Mouse (Mus musculus) cerebellum, adult 9-10 months (tissue): ENCODE measurements around the gene Zfp366.

Experiments
- DNase-seq: peaks from one replicate; pipeline ENCODE4 v3.0.0; 2022

Zfp366 gene

DNA sequence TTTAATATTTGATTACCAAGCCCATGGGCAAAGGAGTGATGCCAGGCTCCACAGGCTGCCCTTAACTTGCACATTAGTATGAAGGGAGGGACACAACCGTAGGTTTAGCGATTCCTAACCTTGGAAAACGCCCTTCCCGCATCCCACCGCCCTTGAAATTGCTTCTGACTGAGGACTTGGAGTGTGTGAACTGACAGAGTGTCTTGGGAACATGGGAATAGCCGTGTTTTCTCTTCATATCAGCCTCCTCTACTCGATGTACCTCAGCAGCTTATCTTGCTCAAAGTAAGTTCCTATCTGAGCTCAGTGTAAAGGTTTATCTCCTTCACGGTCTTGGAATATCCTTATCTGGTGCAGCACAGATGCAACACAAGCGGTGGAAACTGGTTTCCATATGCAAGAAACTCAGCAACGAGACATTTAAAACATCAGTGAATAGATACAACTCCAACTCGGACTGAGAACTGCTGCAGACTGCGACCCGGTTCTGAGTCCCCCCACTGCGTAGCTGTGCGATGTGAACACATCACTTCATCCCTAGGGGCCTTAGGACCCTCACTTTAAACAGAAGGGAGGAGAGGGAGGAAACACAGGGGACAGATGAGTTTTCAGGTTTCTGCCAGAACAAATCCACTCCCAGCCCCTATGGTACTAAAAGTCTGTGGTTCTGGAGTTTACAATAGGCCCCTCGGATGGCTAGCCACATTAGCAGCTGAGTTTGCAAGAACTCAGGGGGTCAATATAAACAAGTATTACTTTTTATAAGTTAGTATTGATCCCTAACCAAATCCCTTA is 43.0 kb downstream of the Zfp366 start:
- DNase-seq = no peak

DNA sequence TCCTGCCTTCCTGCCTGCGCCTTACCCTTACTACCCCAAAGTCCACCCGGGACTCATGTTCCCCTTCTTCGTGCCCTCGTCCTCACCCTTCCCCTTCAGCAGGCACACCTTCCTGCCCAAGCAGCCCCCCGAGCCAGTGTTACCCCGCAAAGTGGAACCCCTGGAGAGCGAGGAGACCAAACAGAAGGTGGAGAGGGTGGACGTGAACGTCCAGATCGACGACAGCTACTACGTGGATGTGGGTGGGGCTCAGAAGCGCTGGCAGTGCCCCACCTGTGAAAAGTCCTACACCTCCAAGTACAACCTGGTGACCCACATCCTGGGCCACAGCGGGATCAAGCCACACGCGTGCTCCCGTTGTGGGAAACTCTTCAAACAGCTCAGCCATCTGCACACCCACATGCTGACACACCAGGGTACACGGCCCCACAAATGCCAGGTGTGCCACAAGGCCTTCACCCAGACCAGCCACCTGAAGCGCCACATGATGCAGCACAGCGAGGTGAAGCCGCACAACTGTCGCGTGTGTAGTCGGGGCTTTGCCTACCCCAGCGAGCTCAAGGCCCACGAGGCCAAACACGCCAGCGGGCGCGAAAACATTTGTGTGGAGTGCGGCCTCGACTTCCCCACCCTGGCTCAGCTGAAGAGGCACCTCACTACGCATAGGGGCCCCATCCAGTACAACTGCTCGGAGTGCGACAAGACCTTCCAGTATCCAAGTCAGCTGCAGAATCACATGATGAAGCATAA is 44.4 kb downstream of the Zfp366 start:
- DNase-seq = no peak

DNA sequence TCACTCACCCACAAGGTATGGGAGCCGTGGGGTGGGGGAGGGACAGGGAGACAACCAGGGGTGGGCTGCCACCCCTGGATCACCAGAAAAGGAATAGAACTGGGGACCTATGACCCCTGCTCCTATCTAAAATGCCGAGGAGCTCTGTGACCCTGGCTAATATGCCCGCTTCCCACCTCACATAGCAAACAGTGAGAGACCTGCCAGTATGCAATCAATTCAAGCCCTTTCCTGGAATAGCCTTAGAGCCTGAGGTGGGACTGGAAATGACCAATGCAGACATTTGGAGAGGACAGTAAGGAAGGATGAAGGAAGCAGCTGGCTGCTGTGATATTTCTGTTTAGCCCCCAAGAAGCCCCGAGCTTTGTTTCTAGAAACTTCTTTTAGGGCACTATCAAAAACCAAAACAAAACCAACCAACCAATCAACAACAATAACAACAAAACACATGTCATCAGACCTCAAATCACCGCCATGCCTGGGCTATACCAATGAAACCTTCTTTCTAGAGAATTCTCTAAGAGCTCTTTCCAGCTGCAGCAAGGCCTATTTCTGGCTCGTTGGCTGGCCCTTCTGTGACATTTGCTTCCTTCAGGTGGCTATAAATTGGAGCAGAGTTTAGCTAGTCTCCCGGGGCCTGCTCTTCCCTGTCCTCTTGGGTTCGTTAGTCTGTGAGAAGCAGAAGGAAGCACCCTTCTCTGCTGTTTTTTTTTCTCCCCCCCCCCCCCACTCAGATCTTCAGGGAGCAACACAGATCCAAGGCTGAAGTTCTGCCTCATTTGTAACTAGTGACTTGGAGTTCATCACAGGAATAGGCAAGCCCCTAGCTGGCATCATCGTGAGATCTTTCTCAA is 45.2 kb downstream of the Zfp366 start:
- DNase-seq = no peak

DNA sequence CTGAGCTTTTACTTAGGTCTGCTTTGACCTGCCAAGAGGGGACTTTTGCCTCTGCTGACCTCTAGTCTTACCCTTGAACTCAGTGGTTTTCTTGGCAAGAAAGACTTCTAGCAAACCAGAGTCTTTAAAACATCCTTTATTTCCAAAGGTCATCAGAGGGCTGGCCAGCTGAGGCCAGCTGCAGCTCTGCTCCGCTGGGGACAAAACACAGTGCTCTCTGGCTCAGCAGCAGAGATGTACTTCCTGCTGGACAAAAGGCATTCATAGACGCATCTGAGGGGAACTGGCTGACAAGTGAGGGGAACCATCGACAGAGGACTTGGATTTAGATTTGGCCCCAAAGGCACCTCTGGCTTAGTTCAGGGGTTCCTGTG is 45.9 kb downstream of the Zfp366 start:
- DNase-seq = no peak

DNA sequence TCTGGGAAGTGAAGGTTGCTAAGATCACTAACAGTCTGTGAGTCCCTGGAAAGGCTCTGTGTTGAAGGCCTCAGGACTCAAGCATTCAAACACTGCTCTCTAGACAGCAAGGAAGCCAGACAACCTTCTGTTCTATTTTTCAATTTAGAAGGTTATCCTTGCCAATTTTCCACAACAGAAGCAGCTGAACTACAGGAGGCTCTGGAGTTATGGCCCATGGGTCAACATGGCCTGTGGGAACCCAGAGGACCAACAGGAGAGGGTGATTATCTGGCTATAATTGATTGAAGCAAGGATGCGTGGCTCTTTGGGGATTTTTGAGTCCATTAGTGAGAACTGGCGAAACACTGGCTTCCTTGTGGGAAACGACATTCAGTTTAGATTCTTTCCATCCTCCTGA is 48.7 kb downstream of the Zfp366 start:
- no peak for DNase-seq

DNA sequence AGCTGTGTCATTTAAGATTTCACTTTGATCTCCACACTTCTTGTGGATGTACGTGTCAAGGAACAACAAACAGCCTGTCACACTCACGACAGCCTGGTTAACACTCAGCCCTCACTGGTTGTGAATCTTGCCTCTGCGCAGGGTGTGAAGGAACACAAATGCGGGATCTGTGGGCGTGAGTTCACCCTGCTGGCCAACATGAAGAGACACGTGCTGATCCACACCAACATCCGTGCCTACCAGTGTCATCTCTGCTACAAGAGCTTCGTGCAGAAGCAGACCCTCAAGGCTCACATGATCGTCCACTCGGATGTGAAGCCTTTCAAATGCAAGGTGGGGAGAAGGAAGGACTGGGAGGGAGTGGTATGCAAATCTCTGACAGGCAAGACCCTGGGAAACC is 49.3 kb downstream of the Zfp366 start:
- DNase-seq = no peak

DNA sequence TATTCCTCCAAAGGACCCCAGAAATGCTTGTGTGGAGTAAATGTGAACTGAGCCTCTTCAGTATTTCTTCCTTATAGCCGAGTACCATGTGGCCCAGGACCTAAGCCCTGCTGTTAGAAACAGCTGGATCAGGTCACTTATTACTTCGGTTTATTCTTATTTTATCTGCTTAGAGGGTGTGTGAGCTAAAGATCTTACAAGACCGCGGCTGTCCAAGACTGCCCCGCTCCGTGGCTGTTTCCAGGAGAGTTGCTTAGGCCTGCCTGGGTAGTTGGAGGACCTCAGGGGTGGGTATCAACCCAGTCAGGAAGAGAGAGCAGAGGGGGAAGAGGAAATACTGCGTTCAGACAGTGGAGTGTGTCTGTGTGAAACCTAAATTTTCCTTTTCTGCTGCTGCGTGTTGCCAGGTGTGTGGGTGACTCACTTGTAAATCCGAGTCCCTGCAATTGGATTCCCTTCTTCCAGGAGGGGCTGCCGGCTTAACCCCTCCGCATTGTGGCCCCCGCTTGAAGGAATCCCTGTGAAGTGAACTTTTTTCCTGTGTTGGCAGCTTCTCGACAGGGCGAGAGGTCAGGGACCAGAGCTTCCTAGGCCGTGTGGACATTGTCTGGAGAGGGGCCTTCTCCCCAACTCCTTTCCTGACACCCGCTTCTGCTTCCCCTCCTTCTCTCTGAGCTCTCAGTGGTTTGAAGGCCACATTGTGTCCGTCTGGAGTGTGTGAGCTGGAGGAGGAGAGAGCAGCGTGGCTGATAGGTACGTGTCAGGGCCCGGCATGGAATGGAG is 51.0 kb downstream of the Zfp366 start:
- no peak for DNase-seq

DNA sequence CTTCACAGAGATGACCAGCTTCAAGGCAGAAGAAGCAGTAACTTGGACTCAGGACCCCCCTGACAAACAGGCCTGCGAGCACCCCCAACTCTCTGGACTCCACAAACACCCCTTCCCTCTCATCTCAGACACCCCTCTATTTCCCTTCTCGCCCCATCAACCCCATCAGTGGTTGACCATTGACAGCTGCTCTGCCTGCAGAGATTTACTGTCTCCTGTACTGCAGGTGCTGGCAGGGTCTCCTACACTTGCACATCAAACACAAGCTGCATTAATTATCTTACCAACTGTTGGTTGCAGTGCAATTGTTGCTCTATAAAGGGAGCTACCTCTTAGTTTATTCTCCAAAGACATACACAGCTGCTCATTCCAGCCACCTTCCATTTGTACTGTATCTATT is 51.6 kb downstream of the Zfp366 start:
- DNase-seq = no peak

DNA sequence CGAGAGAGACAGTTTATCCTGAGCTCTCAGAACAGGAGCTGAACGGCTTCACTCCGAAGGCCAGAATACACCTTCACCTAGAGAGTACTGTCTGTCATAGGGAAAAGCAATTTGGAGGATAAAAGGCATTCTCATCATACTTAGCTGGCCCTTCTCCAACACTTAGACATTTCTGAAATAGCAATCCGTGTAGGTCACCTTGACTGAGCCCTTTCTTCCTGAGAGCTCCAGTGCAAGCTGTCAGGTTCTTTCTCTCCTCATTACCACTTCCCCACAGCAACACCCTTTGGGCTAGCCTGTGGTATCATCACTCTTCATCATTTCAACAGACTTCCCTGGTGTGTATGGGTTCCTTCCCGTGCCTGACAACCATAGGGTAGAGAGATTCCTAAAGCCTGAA is 52.5 kb downstream of the Zfp366 start:
- DNase-seq = no peak

DNA sequence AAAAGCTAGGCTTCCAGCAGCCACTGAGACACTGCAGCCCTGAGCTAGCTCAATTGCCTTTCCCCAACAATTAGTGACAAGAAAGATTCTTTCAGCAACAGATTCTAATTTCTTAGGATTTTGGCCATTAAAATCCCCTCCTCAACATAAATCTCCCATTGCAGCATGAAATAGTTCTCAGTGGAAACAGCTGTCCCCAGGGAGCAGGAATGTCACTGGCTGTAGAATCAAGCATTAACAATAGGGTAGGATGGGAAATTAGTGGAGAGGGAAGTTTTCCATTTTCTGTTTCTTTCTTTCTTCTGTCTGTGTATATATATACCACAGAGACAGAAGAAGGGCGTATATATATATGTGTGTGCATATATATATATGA is 53.2 kb downstream of the Zfp366 start:
- no peak for DNase-seq

DNA sequence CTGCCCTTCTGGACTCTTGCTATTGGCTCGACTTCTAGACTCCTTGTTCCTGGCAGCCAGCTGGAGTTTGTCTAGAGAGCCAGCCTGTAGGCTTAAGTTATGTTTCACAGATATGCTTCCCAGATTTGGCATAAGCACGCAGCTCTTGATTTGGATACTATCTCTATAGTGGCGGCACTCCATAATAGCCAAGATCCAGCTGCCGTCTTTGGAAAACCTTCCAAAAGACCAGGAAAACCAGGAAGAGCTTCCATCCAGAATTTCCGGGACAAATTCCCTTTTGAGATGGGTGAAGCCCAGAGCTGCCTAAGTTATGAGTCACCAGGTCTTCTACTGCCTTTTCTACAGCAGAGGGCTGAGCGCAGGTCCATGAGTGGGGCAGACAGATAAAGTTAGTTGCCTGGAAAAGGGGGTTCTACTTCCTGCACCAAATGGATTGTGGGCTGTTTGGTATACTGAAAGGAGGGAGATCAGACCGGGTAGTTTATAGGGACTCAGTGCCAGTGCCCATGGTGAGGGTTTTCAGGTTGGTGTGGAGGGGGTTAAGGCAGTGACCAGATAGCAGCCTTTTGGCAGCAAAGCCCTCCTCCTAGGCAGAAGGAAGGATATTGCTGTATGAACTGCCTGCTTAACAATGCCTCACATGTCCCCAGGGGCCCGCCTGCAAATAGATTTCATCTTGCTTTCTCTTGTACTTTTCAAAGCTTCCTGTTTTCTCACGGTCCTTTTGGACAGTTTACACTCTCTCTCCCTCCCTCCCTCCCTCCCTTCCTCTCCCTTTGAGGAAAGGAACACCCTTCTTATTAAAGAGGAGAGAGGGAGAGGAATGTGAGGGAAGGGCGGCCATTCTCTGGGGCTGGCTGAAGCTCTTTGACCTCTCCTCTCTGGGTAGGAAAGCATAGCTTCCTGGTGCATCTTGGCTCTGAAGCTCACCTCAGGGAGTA is 53.9 kb downstream of the Zfp366 start:
- no peak for DNase-seq

DNA sequence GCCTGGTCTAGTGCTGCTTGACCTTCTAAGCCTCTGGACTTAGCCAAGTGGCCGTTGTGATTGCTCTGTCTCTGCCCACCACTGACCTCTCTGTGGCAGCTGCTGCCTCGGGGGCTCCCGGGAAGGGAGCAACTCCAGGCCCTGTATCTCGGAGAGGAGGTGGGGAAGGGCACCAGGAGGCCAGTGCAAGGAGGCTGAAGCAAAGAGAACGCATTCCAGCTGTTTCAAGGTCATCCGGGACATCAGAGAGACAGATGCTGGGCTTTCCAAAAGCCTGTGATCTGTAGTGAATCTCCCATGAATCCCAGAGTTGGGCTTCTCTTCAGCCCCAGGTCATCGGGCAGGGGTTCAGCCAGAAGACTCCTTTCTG is 54.5 kb downstream of the Zfp366 start:
- no peak for DNase-seq

DNA sequence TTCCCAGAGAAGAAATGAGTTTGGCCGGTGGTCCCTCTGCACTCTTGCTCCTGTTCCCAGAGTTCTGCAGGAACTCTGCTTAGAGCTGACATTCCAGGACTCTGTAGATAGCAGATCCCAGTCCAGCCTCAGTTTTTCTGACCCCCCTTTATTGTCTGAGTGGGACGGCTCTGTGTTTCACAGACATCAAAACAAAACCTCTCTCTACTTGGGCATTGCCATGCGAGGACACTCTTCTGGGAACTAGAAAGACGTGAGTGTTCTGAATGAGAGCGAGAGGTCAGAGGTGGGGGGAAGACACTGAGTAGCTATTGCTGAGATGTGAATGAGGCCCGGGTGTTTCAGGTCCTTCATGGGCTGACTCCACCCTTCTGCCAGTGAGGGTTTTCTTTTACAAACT is 55.1 kb downstream of the Zfp366 start:
- no peak for DNase-seq

DNA sequence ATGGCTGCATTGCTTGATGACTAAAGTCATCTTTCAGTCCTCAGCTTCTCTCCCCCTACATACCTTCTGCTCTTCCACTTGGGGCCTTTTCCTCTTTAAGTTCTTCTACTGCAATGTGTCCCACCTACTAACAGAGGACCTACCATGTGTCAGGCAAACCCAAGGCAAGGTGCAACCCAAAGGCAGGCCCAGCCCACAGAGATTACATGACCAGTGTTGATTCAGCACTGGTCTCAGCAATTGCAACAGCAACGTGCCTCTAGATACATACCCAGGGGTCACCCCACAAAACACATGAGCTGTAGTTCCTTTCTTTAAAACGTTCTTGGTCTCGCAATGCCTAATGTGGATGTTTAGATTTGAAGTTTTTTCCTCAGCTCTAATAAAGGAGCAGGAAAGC is 57.4 kb downstream of the Zfp366 start:
- no peak for DNase-seq

DNA sequence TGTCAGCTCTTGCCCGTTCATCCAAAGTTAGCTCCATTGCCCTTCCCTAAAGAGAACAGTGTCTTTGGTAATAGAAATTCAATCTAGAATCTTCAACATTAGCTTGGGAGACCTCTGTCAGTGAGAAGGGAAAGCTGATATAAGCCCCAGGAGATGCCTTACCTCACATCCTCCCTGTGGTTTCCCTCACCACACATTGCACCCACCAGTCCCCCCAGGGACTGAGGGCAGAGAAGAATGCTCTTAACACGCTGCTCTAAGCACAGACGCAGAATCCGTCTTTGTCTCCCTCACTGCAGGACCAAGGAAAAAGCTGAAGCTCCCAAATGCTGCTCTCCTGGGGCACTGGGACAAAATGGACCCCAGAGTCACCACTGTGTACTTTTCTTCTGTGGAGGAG is 58.3 kb downstream of the Zfp366 start:
- DNase-seq = no peak

DNA sequence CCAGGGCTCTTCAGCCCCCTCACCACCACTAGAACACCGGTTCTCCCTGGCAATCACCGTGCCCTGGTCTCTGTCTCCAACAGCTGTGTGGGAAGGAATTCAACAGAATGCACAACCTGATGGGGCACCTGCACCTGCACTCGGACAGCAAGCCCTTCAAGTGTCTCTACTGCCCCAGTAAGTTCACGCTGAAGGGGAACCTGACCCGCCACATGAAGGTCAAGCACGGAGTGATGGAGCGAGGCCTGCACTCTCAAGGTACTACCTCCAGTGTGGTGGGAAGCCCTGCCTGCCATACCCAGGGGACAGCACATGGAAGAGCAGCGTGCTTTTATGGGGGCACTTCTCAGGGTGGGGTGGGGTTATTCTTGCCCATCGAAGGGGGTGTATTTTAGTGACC is 59.2 kb downstream of the Zfp366 start:
- no peak for DNase-seq

DNA sequence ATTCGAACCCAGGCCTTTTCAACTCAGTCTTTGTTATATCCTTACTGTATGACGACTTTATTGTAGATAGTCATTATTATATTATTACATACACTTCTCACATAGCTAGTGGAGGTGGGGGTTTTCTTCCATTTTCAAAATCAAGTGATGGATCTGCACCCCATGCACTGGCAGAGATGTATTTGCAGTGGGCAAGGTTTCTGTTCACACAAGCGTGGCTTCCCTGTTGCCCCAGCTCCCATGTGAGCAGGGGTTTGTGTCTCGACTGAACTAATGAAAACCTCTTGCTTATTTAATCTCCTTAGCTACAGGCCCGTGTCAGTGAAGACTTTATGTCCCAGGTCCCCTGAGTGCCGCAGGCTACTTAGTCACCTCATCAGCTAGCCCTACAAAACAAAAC is 59.8 kb downstream of the Zfp366 start:
- no peak for DNase-seq

DNA sequence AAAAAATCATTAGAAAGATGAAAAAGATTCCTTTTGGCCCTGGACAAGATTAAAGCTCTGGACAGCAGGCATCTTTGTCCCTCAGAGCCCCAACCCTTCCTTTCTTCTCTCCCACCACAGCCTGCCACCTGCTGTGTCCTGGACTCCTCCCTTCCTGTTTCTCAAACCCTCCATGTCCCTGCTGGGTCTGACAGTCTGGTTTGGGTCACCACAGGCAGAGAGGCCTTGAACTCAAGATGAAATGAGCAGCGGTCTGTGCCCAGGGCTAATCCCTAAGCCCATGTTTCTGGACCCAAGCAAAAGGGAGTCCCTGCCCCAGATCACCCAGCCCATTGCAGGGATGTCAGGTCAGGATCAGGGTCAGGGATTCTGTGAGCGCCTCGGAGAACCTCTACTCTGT is 60.3 kb downstream of the Zfp366 start:
- no peak for DNase-seq

DNA sequence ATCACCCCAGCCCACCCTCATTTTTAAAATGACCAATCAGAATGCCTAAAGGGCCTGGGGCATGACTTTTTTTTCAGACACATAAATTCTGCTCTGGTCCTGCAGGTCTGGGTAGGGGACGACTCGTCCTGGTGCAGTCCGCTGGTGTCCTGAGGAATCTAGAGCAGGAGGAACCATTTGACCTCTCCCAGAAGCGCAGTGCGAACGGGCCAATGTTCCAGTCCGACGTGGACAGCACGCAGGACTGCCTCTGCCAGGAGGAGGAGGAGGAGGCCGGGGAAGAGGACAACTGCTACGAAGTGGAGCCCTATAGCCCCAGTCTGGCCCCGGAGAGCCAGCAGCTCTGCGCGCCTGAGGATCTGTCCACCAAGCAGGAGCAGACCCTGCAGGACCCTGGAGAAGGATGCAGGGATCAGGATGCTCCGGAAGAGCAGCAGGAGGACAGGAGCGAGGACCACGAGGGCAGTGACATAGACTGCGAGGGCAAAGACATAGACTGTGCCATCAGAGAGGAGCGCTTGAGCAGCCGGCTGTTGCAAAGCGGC is 61.4 kb downstream of the Zfp366 start:
- DNase-seq = no peak

DNA sequence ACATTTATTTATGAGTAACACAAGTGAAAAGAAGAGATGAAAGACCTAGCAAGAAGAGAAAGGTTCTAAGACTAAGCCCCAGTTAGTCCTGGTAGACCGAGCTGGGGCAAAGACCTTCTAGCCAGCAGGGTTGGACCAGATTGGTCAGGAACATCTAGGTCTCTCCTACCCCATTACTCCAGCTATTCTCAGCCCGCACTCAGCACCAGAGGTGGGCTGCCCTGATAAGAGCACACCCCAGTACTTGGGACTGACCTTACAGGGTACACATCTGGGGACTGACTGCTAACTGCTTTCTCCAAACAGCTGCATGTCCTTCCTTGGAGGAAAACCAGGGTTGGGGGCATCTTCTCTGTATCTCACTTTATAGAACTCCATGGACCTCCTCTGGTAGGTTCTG is 66.2 kb downstream of the Zfp366 start:
- no peak for DNase-seq

DNA sequence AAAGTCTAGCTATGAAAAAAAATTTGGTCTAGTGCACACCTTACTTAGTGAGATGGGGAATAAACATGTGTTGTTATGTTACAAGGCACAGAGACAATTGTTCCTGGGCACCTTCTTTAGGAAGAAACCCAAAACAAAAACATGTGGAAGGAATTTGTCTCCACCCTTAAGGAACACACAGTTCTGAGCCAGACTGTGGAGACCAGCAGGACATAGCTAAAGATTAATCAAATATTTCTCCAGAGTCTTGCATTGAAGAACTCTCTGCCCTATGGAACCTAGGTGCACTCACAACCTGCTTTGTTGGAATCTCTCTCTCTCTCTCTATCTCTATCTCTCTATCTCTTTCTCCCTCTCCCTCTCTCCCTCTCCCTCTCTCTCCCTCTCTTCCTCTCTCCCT is 69.6 kb downstream of the Zfp366 start:
- DNase-seq = no peak

DNA sequence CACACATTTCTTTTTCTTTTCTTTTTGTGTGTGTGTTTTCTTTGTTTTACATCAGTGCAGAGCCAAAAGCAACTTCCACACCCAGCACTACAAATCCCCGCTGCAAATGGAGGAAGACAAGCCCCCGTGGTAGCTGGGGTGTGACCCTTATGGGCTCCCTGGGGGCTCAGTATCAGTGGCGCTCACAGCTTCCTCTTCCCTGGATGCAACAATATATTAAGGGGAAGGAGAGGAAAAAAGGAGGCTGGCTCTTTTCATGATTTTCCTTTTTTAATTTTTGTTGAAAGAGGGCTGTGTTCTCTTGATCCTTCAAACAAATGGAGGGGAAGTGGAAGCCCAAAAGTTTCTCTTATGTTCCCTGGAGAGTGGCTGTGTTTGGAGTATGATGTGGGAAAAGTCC is 70.2 kb downstream of the Zfp366 start:
- DNase-seq = no peak
